Mouse (Mus musculus) intestine, embryonic 15.5 days (tissue): Measurements from ENCODE around the gene Vps45. TPM values are rescaled to one million over a fixed set of nuclear protein-coding genes. Genes with fewer than 3 reads are reported as not detected.

Experiments
- ATAC-seq: fragments of 200-750 bp; cut with Nextera tagmentation; 2 replicates; pipeline ENCODE4 v1.8.0; 2017; ENCODE audit warnings: moderate TSS enrichment, moderate library complexity
- H3K27ac ChIP-seq: fragments of 300-500 bp; sonication (generic); 2 replicates; pipeline ENCODE4 v1.5.1; 2015; ENCODE audit warnings: mild to moderate bottlenecking, inconsistent platforms
- H3K27me3 ChIP-seq: fragments of 300-500 bp; sonication (generic); replicated peaks from 2 replicates; pipeline ENCODE4 v1.6.1; 2015; ENCODE audit warnings: inconsistent platforms
- H3K36me3 ChIP-seq: fragments of 300-500 bp; sonication (generic); 2 replicates; pipeline ENCODE4 v1.6.1; 2015; ENCODE audit warnings: inconsistent platforms
- H3K4me1 ChIP-seq: fragments of 300-500 bp; sonication (generic); replicated peaks from 2 replicates; pipeline ENCODE4 v1.6.1; 2015; ENCODE audit warnings: inconsistent platforms
- H3K4me2 ChIP-seq: fragments of 300-500 bp; sonication (generic); replicated peaks from 2 replicates; pipeline ENCODE4 v1.6.1; 2015; ENCODE audit warnings: mild to moderate bottlenecking, inconsistent platforms
- H3K4me3 ChIP-seq: fragments of 300-500 bp; sonication (generic); replicated peaks from 2 replicates; pipeline ENCODE4 v1.5.1; 2015; ENCODE audit warnings: inconsistent platforms
- H3K9ac ChIP-seq: fragments of 300-500 bp; sonication (generic); 2 replicates; pipeline ENCODE4 v1.6.1; 2015; ENCODE audit warnings: inconsistent platforms
- H3K9me3 ChIP-seq: fragments of 300-500 bp; sonication (generic); 2 replicates; pipeline ENCODE4 v1.6.1; 2016; ENCODE audit warnings: inconsistent platforms
- WGBS: fragments of 180-500 bp; shearing (Covaris S2); methylation state at CpG from one replicate; pipeline ENCODE4 v1.1.7; 2015; 5-methylcytosine and 5-hydroxymethylcytosine counted together
- polyA plus RNA-seq: library from polyadenylated mRNA; unstranded; fragments of >200 nt; fragmentation: Nextera tagmentation; extraction: Ambion mirVana; gene quantifications from 2 replicates; pipeline ENCODE4 v1.2.1, GENCODE M21; 2015

The Vps45 gene
- polyA plus RNA-seq, 1 experiment from 2014 or later = 28.4 TPM

DNA sequence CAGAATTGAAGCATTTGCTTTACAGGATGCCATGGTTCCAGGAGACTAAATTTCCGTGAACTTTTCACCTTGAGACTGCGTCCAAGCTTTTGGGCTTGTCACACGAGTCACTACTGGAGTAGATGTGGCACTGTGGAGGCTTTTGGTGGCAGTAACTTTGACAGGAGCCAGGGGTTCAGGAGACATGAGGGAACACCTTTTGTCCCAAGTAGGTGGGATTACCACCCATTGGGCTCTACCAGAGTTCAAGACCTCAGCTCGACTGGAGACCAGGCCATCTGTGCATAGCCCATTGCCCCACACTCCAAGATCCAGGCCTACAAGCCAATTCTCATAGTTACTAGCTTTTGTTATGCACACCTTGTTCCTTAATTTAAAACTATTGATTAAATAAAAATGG lies 12.0 kb upstream of the Vps45 start:
- H3K9me3 ChIP-seq = no peaks in the 10 kb centered on the region
- H3K27ac ChIP-seq = no peak overlapping the region
- H3K9ac ChIP-seq = no peak overlapping the region
- ATAC-seq = no peak
- H3K36me3 ChIP-seq = no peaks in the 10 kb centered on the region
- no peaks in the 10 kb centered on the region for H3K4me1 ChIP-seq
- H3K4me2 ChIP-seq = no peak overlapping the region
- no peaks in the 10 kb centered on the region for H3K27me3 ChIP-seq
- WGBS = 81% methylated on average over 4 of the region's 4 CpGs
- H3K4me3 ChIP-seq = no peak overlapping the region

GRCm38 (mm10) chr3:96069542-96069941 lies 11.3 kb upstream of the Vps45 start:
- WGBS = 50% methylated on average over 1 of the region's 1 CpGs
- H3K36me3 ChIP-seq = no peaks in the 10 kb centered on the region
- no peak for ATAC-seq
- no peak overlapping the region for H3K4me3 ChIP-seq
- H3K27me3 ChIP-seq = no peaks in the 10 kb centered on the region
- no peak overlapping the region for H3K9ac ChIP-seq
- no peak overlapping the region for H3K27ac ChIP-seq
- no peaks in the 10 kb centered on the region for H3K9me3 ChIP-seq
- H3K4me1 ChIP-seq = no peaks in the 10 kb centered on the region
- no peak overlapping the region for H3K4me2 ChIP-seq

- no peak overlapping the region for H3K4me3 ChIP-seq
- no peaks in the 10 kb centered on the region for H3K4me1 ChIP-seq
- H3K4me2 ChIP-seq = no peak overlapping the region
- no peak overlapping the region for H3K9ac ChIP-seq
- no peaks in the 10 kb centered on the region for H3K9me3 ChIP-seq
- WGBS = 91% methylated on average over 6 of the region's 6 CpGs
- H3K27me3 ChIP-seq = no peaks in the 10 kb centered on the region
- H3K36me3 ChIP-seq = no peaks in the 10 kb centered on the region
- ATAC-seq = no peak
- H3K27ac ChIP-seq = no peak overlapping the region
Measured at GRCm38 (mm10) chr3:96069046-96069445, 10.8 kb upstream of the Vps45 start.

- WGBS = 78% methylated on average over 5 of the region's 5 CpGs
- H3K4me1 ChIP-seq = no peaks in the 10 kb centered on the region
- H3K4me2 ChIP-seq = no peak overlapping the region
- H3K9me3 ChIP-seq = no peaks in the 10 kb centered on the region
- no peak overlapping the region for H3K4me3 ChIP-seq
- H3K36me3 ChIP-seq = no peaks in the 10 kb centered on the region
- no peak overlapping the region for H3K9ac ChIP-seq
- no peaks in the 10 kb centered on the region for H3K27me3 ChIP-seq
- ATAC-seq = no peak
- no peak overlapping the region for H3K27ac ChIP-seq
Measured at GRCm38 (mm10) chr3:96066741-96067140, 8.5 kb upstream of the Vps45 start.

- peak; percentile 67 for ATAC-seq
- Histone ChIP-seq H3K36me3 (no peaks in the 10 kb centered on the region), H3K27me3 (no peaks in the 10 kb centered on the region), H3K9me3 (no peaks in the 10 kb centered on the region), H3K4me2 (peak overlapping the region; percentile 42), H3K9ac (no peak overlapping the region), H3K4me3 (no peak overlapping the region), H3K4me1 (no peaks in the 10 kb centered on the region), H3K27ac (no peak overlapping the region)
- 29% methylated on average over 20 of the region's 20 CpGs for WGBS
Measured at GRCm38 (mm10) chr3:96065754-96066375, 7.6 kb upstream of the Vps45 start.

GRCm38 (mm10) chr3:96065147-96065546 lies 6.9 kb upstream of the Vps45 start:
- ATAC-seq = no peak
- H3K27ac ChIP-seq = no peak overlapping the region
- no peaks in the 10 kb centered on the region for H3K4me1 ChIP-seq
- no peak overlapping the region for H3K4me2 ChIP-seq
- no peaks in the 10 kb centered on the region for H3K9me3 ChIP-seq
- H3K27me3 ChIP-seq = no peaks in the 10 kb centered on the region
- H3K9ac ChIP-seq = no peak overlapping the region
- H3K36me3 ChIP-seq = no peaks in the 10 kb centered on the region
- H3K4me3 ChIP-seq = no peak overlapping the region
- 39% methylated on average over 4 of the region's 4 CpGs for WGBS

DNA sequence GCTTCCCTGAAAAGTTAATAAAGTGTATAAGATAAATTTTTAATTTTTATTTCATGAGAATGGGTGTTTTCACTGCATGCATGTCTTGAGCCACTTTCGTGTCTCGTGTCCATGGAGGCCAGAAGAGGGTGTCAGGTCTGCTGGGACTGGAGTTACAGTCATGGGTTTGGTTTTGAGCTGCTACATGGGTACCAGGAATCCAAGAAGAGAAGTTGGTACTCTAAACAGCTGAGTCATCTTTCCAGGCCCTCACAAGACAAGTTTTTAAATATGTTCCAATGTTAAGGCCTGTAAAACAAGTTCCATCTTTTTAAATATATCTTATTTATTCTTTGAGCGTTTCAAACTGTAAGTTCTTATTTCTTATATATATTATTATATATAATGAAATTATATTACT lies 6.0 kb upstream of the Vps45 start:
- no peak overlapping the region for H3K27ac ChIP-seq
- no peak overlapping the region for H3K4me3 ChIP-seq
- H3K4me2 ChIP-seq = no peak overlapping the region
- no peaks in the 10 kb centered on the region for H3K9me3 ChIP-seq
- no peak for ATAC-seq
- H3K9ac ChIP-seq = no peak overlapping the region
- WGBS = 86% methylated on average over 3 of the region's 3 CpGs
- no peaks in the 10 kb centered on the region for H3K27me3 ChIP-seq
- H3K36me3 ChIP-seq = no peaks in the 10 kb centered on the region
- no peaks in the 10 kb centered on the region for H3K4me1 ChIP-seq

- no peaks in the 10 kb centered on the region for H3K27me3 ChIP-seq
Measured at GRCm38 (mm10) chr3:96063299-96063698, 5.0 kb upstream of the Vps45 start.

GRCm38 (mm10) chr3:96060146-96060545 lies 1.9 kb upstream of the Vps45 start:
- Histone ChIP-seq H3K4me3 (no peak overlapping the region), H3K36me3 (no peaks in the 10 kb centered on the region), H3K9ac (no peak overlapping the region), H3K27me3 (no peaks in the 10 kb centered on the region), H3K4me2 (no peak overlapping the region), H3K4me1 (0 out of 2 replicates have a peak, but pooled peaks cover 6% of the 10 kb centered on the region), H3K27ac (no peak overlapping the region), H3K9me3 (no peaks in the 10 kb centered on the region)
- ATAC-seq = no peak
- WGBS = 70% methylated on average over 1 of the region's 1 CpGs

More at GRCm38 (mm10) chr3:96063299-96063698, 5.0 kb upstream of the Vps45 start:
- Histone ChIP-seq H3K27ac (no peak overlapping the region), H3K4me2 (no peak overlapping the region), H3K4me3 (no peak overlapping the region), H3K36me3 (no peaks in the 10 kb centered on the region), H3K9me3 (no peaks in the 10 kb centered on the region), H3K9ac (no peak overlapping the region), H3K4me1 (0 out of 2 replicates have a peak, but pooled peaks cover 2% of the 10 kb centered on the region)
- WGBS = 79% methylated on average over 2 of the region's 2 CpGs
- ATAC-seq = no peak

GRCm38 (mm10) chr3:96057747-96058204 lies 490 bp downstream of the Vps45 start:
- H3K4me1 ChIP-seq = 0 out of 2 replicates have a peak, but pooled peaks cover 6% of the 10 kb centered on the region
- peak overlapping the region; percentile 63 for H3K4me3 ChIP-seq
- H3K27ac ChIP-seq = peak overlapping the region; percentile 81
- no peaks in the 10 kb centered on the region for H3K27me3 ChIP-seq
- H3K4me2 ChIP-seq = peak overlapping the region; percentile 82
- no peaks in the 10 kb centered on the region for H3K9me3 ChIP-seq
- ATAC-seq = peak; percentile 96
- WGBS = under 1% methylated on average over 26 of the region's 26 CpGs
- peak overlapping the region; percentile 67 for H3K9ac ChIP-seq
- no peaks in the 10 kb centered on the region for H3K36me3 ChIP-seq

DNA sequence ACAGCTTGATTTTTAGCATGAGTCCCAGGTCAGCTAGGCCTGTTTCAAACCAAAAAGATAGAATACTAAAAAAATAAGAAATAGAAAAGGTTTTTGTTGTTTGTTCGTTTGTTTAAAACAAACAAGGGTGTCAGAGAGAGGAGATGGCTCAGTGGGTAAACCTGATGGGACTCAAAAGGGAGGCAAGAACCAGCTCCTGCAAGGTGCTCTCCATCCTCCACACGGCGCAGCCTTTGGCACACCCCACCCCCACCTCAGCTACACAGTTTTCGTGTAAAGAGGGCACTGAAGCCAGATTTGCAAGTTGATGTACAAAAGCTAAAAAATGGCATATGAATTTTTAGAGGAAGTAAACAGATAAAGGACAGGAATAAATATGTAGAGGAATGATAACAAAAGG lies 2.2 kb downstream of the Vps45 start:
- ATAC-seq = no peak
- no peak overlapping the region for H3K4me2 ChIP-seq
- 84% methylated on average over 4 of the region's 4 CpGs for WGBS

DNA sequence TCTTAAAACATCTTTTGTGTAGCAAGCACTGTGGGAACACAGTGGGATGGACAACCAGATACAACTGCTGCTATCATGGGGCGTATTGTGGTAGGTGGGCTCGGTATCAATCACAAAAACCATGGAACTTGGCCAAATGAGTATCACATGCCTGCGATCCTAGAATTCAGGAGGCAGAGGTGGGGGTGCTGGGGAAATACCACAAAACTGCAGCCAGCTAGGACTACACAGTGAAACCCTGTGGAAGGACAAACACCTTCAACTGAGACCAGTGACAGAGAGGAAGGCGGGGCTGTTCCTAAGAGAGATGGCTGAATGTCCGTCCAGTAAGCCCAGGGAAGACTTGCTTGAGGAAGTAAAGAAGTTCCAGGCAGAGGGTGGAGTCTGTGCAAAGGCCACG lies 3.0 kb downstream of the Vps45 start:
- H3K36me3 ChIP-seq = no peaks in the 10 kb centered on the region
- H3K27me3 ChIP-seq = no peaks in the 10 kb centered on the region
- H3K4me3 ChIP-seq = no peak overlapping the region
- H3K9ac ChIP-seq = no peak overlapping the region
- no peak overlapping the region for H3K4me2 ChIP-seq
- no peaks in the 10 kb centered on the region for H3K9me3 ChIP-seq
- H3K27ac ChIP-seq = no peak overlapping the region
- H3K4me1 ChIP-seq = 0 out of 2 replicates have a peak, but pooled peaks cover 6% of the 10 kb centered on the region
- WGBS = 82% methylated on average over 6 of the region's 6 CpGs
- ATAC-seq = no peak

More for the DNA sequence above, 2.2 kb downstream of the Vps45 start:
- H3K9ac ChIP-seq = no peak overlapping the region
- H3K4me1 ChIP-seq = 0 out of 2 replicates have a peak, but pooled peaks cover 6% of the 10 kb centered on the region
- H3K27ac ChIP-seq = no peak overlapping the region
- no peaks in the 10 kb centered on the region for H3K36me3 ChIP-seq
- no peaks in the 10 kb centered on the region for H3K9me3 ChIP-seq
- no peak overlapping the region for H3K4me3 ChIP-seq
- no peaks in the 10 kb centered on the region for H3K27me3 ChIP-seq

GRCm38 (mm10) chr3:96051839-96052238 lies 6.4 kb downstream of the Vps45 start:
- H3K4me2 ChIP-seq = no peak overlapping the region
- H3K4me3 ChIP-seq = no peak overlapping the region
- H3K9me3 ChIP-seq = no peaks in the 10 kb centered on the region
- 44% methylated on average over 2 of the region's 2 CpGs for WGBS
- ATAC-seq = no peak
- H3K27me3 ChIP-seq = no peaks in the 10 kb centered on the region
- H3K27ac ChIP-seq = no peak overlapping the region
- H3K4me1 ChIP-seq = 0 out of 2 replicates have a peak, but pooled peaks cover 4% of the 10 kb centered on the region
- no peak overlapping the region for H3K9ac ChIP-seq
- H3K36me3 ChIP-seq = no peaks in the 10 kb centered on the region
